Comparison of ENCODE assay signal across 18 mouse cellular contexts in genomic region chr14:115010877-115011276, GRCm38 (mm10).
"Had no signal": no experiment of that assay in that cellular context is flagged by ENCODE, and none has a peak within 500 bp of the region (broad histone marks: within the 10 kb centered on the region; RNA-seq: fewer than 3 reads in every experiment).

No protein-coding gene starts in this region.

- H3K4me2 ChIP-seq: lung, embryonic 14.5 days; midbrain, embryonic 11.5 days; midbrain, embryonic 13.5 days; midbrain, embryonic 15.5 days; neural tube, embryonic 13.5 days; neural tube, embryonic 15.5 days had no signal

- H3K27ac ChIP-seq: liver, embryonic 14.5 days; midbrain, embryonic 13.5 days; midbrain, embryonic 15.5 days; neural tube, embryonic 13.5 days; neural tube, embryonic 15.5 days had no signal

- H3K9ac ChIP-seq: liver, embryonic 14.5 days; lung, embryonic 14.5 days; midbrain, embryonic 13.5 days; midbrain, embryonic 15.5 days; neural tube, embryonic 13.5 days; neural tube, embryonic 15.5 days had no signal

- H3K4me1 ChIP-seq: midbrain, embryonic 13.5 days; midbrain, embryonic 15.5 days; neural tube, embryonic 13.5 days; neural tube, embryonic 15.5 days had no signal

- H3K36me3 ChIP-seq: midbrain, embryonic 13.5 days; midbrain, embryonic 15.5 days; neural tube, embryonic 13.5 days; neural tube, embryonic 15.5 days had no signal

- ATAC-seq: midbrain, embryonic 13.5 days; midbrain, embryonic 15.5 days had no signal

- H3K9me3 ChIP-seq: midbrain, embryonic 13.5 days; midbrain, embryonic 15.5 days; neural tube, embryonic 13.5 days; neural tube, embryonic 15.5 days had no signal

- H3K27me3 ChIP-seq: midbrain, embryonic 13.5 days; midbrain, embryonic 15.5 days; neural tube, embryonic 13.5 days; neural tube, embryonic 15.5 days had no signal

- DNase-seq: lung, adult 18-20 months; lung, embryonic 14.5 days; lung, postnatal 10 days; lung, postnatal 4 days; retina, postnatal 1 day; right cerebral cortex, adult 18-20 months; right cerebral cortex, postnatal 25 days; right cerebral cortex, postnatal 4 days; spleen, adult 18-20 months; thymus, adult 18-20 months; thymus, postnatal 25 days; thymus, postnatal 4 days had no signal

- H3K4me3 ChIP-seq: midbrain, embryonic 13.5 days; midbrain, embryonic 15.5 days; neural tube, embryonic 13.5 days; neural tube, embryonic 15.5 days had no signal
